Mouse (Mus musculus): ENCODE measurements around the gene Lypd8. TPM values are rescaled to one million over a fixed set of nuclear protein-coding genes. Genes with fewer than 3 reads are reported as not detected.

Lypd8 gene
- total and polyA plus RNA-seq, 2 experiments from 2014 or later = 0.12 TPM; not detected in 1

- 47% methylated on average over 5 of the region's 5 CpGs for WGBS
These were observed 59.0 kb downstream of the Lypd8 start for GRCm38 (mm10) chr11:58437866-58438265.

More at GRCm38 (mm10) chr11:58437866-58438265, 59.0 kb downstream of the Lypd8 start:
- DNase-seq (ENCODE audit: low spot score) (no peak), ATAC-seq (ENCODE audit: insufficient read depth, low read depth) (no peak)
- H3K9me3 ChIP-seq (replicated peaks; ENCODE audit: control insufficient read depth, low read length) = no peaks in the 10 kb centered on the region
- H3K4me3 ChIP-seq (ENCODE audit: low read depth, low read length) = no peak overlapping the region
- H3K27ac ChIP-seq (ENCODE audit: low read depth) = no peak overlapping the region
- H3K4me2 ChIP-seq (ENCODE audit: low read depth, low read length) = no peak overlapping the region
- H3K9ac ChIP-seq (replicated peaks; ENCODE audit: low read depth, low read length) = no peak overlapping the region
- H3K27me3 ChIP-seq (ENCODE audit: control insufficient read depth, insufficient read depth, low read length) = no peaks in the 10 kb centered on the region
- no peaks in the 10 kb centered on the region for H3K36me3 ChIP-seq (replicated peaks; ENCODE audit: control insufficient read depth, insufficient read depth, low read length)
- no peaks in the 10 kb centered on the region for H3K4me1 ChIP-seq (ENCODE audit: control insufficient read depth, insufficient read depth)
- TF ChIP-seq EP300 (IDR thresholded peaks at IDR 0.05; ENCODE audit: low read depth) (no peak), CTCF (IDR thresholded peaks at IDR 0.05; ENCODE audit: low read depth) (no peak)

Other genes starting within 250 kb of the Lypd8 start
- gene Gemin5, start 210.5 kb upstream of the Lypd8 start, total RNA-seq (2014; rRNA removed; ENCODE audit: low replicate concordance) = 15.7 and 16.4 TPM in 2 replicates
- gene Gemin5, start 210.5 kb upstream of the Lypd8 start, polyA plus RNA-seq (2015; fragmentation: Nextera tagmentation; extraction: Ambion mirVana) = 5.7 and 6.1 TPM in 2 replicates
- gene Mrpl22, start 207.4 kb upstream of the Lypd8 start, total RNA-seq (2014; rRNA removed; ENCODE audit: low replicate concordance) = 50.6 and 58.4 TPM in 2 replicates
- gene Mrpl22, start 207.4 kb upstream of the Lypd8 start, polyA plus RNA-seq (2015; fragmentation: Nextera tagmentation; extraction: Ambion mirVana) = 124 and 126 TPM in 2 replicates
- 7.8 and 9.8 TPM in 2 replicates for gene Igtp, start 179.5 kb upstream of the Lypd8 start, total RNA-seq (2014; rRNA removed; ENCODE audit: low replicate concordance)
- gene Igtp, start 179.5 kb upstream of the Lypd8 start, polyA plus RNA-seq (2015; fragmentation: Nextera tagmentation; extraction: Ambion mirVana) = 7.0 and 8.0 TPM in 2 replicates
- 7.7 and 8.7 TPM in 2 replicates for gene Irgm2, start 179.4 kb upstream of the Lypd8 start, total RNA-seq (2014; rRNA removed; ENCODE audit: low replicate concordance)
- gene Irgm2, start 179.4 kb upstream of the Lypd8 start, polyA plus RNA-seq (2015; fragmentation: Nextera tagmentation; extraction: Ambion mirVana) = 4.6 and 5.2 TPM in 2 replicates
- not detected in 2 replicates for gene 4930438A08Rik, start 104.2 kb upstream of the Lypd8 start, total RNA-seq (2014; rRNA removed; ENCODE audit: low replicate concordance)
- not detected in 2 replicates for gene 4930438A08Rik, start 104.2 kb upstream of the Lypd8 start, polyA plus RNA-seq (2015; fragmentation: Nextera tagmentation; extraction: Ambion mirVana)
- 8.2 and 12.6 TPM in 2 replicates for gene Zfp692, start 72.0 kb upstream of the Lypd8 start, total RNA-seq (2014; rRNA removed; ENCODE audit: low replicate concordance)
- 4.9 and 5.0 TPM in 2 replicates for gene Zfp692, start 72.0 kb upstream of the Lypd8 start, polyA plus RNA-seq (2015; fragmentation: Nextera tagmentation; extraction: Ambion mirVana)
- gene Zfp672, start 48.7 kb upstream of the Lypd8 start, total RNA-seq (2014; rRNA removed; ENCODE audit: low replicate concordance) = 31.4 and 62.4 TPM in 2 replicates
- 53.5 and 60.8 TPM in 2 replicates for gene Zfp672, start 48.7 kb upstream of the Lypd8 start, polyA plus RNA-seq (2015; fragmentation: Nextera tagmentation; extraction: Ambion mirVana)
- gene Sh3bp5l, start 48.3 kb upstream of the Lypd8 start, total RNA-seq (2014; rRNA removed; ENCODE audit: low replicate concordance) = 30.2 and 42.9 TPM in 2 replicates
- 28.2 and 29.5 TPM in 2 replicates for gene Sh3bp5l, start 48.3 kb upstream of the Lypd8 start, polyA plus RNA-seq (2015; fragmentation: Nextera tagmentation; extraction: Ambion mirVana)
- gene 1810065E05Rik, start 42.1 kb downstream of the Lypd8 start, total RNA-seq (2014; rRNA removed; ENCODE audit: low replicate concordance) = not detected in 2 replicates
- not detected in 2 replicates for gene 1810065E05Rik, start 42.1 kb downstream of the Lypd8 start, polyA plus RNA-seq (2015; fragmentation: Nextera tagmentation; extraction: Ambion mirVana)
- gene Gm12253, start 53.5 kb downstream of the Lypd8 start, total RNA-seq (2014; rRNA removed; ENCODE audit: low replicate concordance) = not detected in 2 replicates
- gene Gm12253, start 53.5 kb downstream of the Lypd8 start, polyA plus RNA-seq (2015; fragmentation: Nextera tagmentation; extraction: Ambion mirVana) = not detected in 2 replicates
- not detected in 2 replicates for gene Lypd9, start 73.9 kb downstream of the Lypd8 start, total RNA-seq (2014; rRNA removed; ENCODE audit: low replicate concordance)
- gene Lypd9, start 73.9 kb downstream of the Lypd8 start, polyA plus RNA-seq (2015; fragmentation: Nextera tagmentation; extraction: Ambion mirVana) = not detected in 2 replicates
- not detected in 2 replicates for gene Olfr30, start 83.2 kb downstream of the Lypd8 start, total RNA-seq (2014; rRNA removed; ENCODE audit: low replicate concordance)
- not detected in 2 replicates for gene Olfr30, start 83.2 kb downstream of the Lypd8 start, polyA plus RNA-seq (2015; fragmentation: Nextera tagmentation; extraction: Ambion mirVana)
- gene Olfr332, start 113.5 kb downstream of the Lypd8 start, total RNA-seq (2014; rRNA removed; ENCODE audit: low replicate concordance) = not detected in 2 replicates
- gene Olfr332, start 113.5 kb downstream of the Lypd8 start, polyA plus RNA-seq (2015; fragmentation: Nextera tagmentation; extraction: Ambion mirVana) = not detected in 2 replicates
- gene Olfr331, start 123.5 kb downstream of the Lypd8 start, total RNA-seq (2014; rRNA removed; ENCODE audit: low replicate concordance) = not detected in 2 replicates
- gene Olfr331, start 123.5 kb downstream of the Lypd8 start, polyA plus RNA-seq (2015; fragmentation: Nextera tagmentation; extraction: Ambion mirVana) = not detected in 2 replicates
- not detected in 2 replicates for gene Olfr330, start 155.8 kb downstream of the Lypd8 start, total RNA-seq (2014; rRNA removed; ENCODE audit: low replicate concordance)
- not detected in 2 replicates for gene Olfr330, start 155.8 kb downstream of the Lypd8 start, polyA plus RNA-seq (2015; fragmentation: Nextera tagmentation; extraction: Ambion mirVana)
- gene Olfr329-ps, start 167.4 kb downstream of the Lypd8 start, total RNA-seq (2014; rRNA removed; ENCODE audit: low replicate concordance) = not detected in 2 replicates
- not detected in 2 replicates for gene Olfr329-ps, start 167.4 kb downstream of the Lypd8 start, polyA plus RNA-seq (2015; fragmentation: Nextera tagmentation; extraction: Ambion mirVana)
- gene Olfr328, start 176.6 kb downstream of the Lypd8 start, total RNA-seq (2014; rRNA removed; ENCODE audit: low replicate concordance) = not detected in 2 replicates
- gene Olfr328, start 176.6 kb downstream of the Lypd8 start, polyA plus RNA-seq (2015; fragmentation: Nextera tagmentation; extraction: Ambion mirVana) = not detected in 2 replicates
- gene Olfr224, start 191.5 kb downstream of the Lypd8 start, total RNA-seq (2014; rRNA removed; ENCODE audit: low replicate concordance) = not detected in 2 replicates
- gene Olfr224, start 191.5 kb downstream of the Lypd8 start, polyA plus RNA-seq (2015; fragmentation: Nextera tagmentation; extraction: Ambion mirVana) = not detected in 2 replicates
- not detected in 2 replicates for gene Olfr325, start 198.7 kb downstream of the Lypd8 start, total RNA-seq (2014; rRNA removed; ENCODE audit: low replicate concordance)
- gene Olfr325, start 198.7 kb downstream of the Lypd8 start, polyA plus RNA-seq (2015; fragmentation: Nextera tagmentation; extraction: Ambion mirVana) = not detected in 2 replicates
- not detected in 2 replicates for gene Olfr324, start 216.1 kb downstream of the Lypd8 start, total RNA-seq (2014; rRNA removed; ENCODE audit: low replicate concordance)
- not detected in 2 replicates for gene Olfr324, start 216.1 kb downstream of the Lypd8 start, polyA plus RNA-seq (2015; fragmentation: Nextera tagmentation; extraction: Ambion mirVana)
- not detected in 2 replicates for gene 2210407C18Rik, start 237.0 kb downstream of the Lypd8 start, total RNA-seq (2014; rRNA removed; ENCODE audit: low replicate concordance)
- gene 2210407C18Rik, start 237.0 kb downstream of the Lypd8 start, polyA plus RNA-seq (2015; fragmentation: Nextera tagmentation; extraction: Ambion mirVana) = not detected in 2 replicates

Data from heart, postnatal 0 days (tissue).